Mouse (Mus musculus) layer of hippocampus, adult 18-20 months (tissue): Measurements from ENCODE around the gene Itpripl2. TPM values are rescaled to one million over a fixed set of nuclear protein-coding genes. Genes with fewer than 3 reads are reported as not detected.

ENCODE experiments used
- DNase-seq, 2 experiments: peaks; one replicate each; pipeline ENCODE4 v3.0.0; 2022; ENCODE audit warnings: low spot score in 2 of 2
- total RNA-seq, 2 experiments: library from RNA; stranded (reverse); gene quantifications; 2 replicates each; pipeline ENCODE4 v1.2.3; 2021

The Itpripl2 gene
- total RNA-seq, 2 experiments from 2014 or later = 2.9 to 3.3 TPM

DNA sequence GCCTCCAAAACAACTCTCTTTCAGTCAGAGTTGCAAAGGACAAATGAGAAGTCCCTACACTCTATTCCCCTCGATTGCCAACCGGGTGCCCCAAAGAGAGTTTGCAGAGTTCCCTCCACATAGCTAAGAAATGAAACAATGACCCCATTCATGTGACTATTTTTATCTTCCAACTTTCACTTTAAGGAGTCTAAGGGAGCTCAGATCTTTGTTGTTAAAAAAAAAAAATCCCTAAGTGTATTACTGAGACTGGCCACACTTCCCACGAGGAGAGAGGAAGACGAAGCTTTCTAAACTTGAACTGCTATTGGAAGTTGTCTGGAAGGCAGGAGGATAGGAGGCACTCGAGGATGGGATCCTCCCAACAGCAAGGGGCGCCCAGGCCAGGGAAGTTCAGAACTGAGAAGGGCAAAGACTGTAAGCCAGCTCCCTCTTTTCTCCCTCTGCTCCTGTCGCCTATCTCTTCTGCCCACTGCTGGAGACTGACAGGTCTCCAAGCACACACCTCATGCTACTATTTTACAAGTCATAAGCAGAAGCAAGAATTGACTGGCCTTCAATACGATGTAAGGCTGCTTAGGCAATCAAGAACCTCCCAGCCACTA is 3.6 kb downstream of the Itpripl2 start:
- DNase-seq = no peak

DNA sequence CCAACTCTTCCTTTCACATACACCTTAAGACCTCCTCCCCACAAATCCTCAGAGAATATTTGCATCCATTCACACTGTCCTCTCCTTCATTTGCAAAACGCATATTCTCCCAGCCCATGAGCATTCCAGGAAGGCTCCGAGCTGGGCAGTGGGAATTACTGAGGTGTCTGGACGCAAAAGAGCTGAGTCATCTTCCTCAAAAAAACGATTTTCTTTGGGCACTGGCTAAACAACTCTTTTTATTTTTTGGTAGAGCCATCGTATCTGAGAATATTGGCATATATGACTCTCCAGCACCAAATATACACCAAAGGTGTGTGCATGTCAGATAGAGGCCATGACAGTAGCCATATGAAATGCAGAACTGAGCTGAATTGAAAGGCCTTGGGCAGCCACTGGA is 4.9 kb downstream of the Itpripl2 start:
- no peak for DNase-seq

DNA sequence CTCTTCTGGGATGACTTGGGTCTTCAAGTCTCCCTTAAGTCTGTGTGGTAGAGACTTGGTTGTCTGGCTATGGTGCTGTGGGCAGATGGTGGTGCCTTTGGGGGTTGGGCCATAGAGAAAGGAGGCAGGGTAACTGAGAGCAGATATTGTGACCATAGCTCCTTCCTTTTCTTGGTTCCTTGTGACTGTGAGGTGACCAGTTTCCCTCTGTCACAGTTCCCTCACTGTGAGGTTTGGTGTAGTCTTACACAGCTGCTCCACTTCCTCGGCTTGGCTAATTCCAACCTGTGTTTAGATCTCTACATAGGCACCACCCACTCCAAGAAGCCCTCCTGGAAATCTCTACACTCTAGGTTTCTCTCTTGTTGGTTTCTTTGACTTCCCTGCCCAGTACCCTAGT is 7.8 kb downstream of the Itpripl2 start:
- no peak for DNase-seq

DNA sequence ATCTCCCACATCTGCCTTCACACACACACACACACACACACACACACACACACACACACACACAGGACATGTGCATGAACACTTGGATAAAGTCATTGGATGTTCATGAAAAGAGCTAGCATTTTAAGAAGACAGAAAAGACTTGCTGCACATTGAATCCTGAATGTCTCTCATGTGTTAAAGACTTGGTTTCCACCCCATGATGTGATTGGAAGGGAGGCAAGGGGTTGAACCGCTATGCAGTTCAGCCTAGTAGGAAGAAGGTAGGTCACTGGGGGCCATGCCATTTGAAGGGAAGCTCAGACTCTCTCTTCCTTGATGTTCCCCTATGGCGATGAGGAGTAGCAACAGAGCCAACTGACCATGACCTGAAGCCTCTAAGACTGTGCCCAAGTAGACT is 9.8 kb downstream of the Itpripl2 start:
- no peak for DNase-seq

GRCm38 (mm10) chr7:118481047-118481810 is 10.5 kb downstream of the Itpripl2 start:
- DNase-seq = no peak

DNA sequence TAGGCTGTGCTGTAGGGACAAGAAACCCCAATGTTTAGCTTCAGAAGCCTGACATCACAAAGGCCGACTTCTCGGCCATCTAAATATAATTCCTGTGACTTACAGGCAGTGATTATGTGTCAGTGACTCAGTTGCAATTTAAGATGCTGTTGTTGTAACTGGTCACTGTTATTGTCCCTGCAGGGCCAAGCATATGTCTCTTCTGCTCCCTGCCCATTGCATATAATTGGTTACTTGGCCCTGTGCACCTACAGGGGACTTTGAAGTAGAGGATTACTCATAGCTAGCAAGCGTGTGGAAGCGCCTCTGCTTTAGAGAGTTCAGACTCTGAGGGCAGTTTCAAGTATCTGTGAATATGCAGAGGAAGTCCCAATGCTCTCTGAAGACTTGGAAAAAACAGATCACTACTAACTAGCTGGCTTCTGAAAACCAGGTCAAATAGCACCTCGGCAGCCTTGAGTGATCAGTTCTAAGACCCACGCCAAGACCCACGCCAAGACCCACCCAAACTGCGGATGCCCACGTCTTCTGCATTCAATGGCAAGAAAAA is 11.5 kb downstream of the Itpripl2 start:
- DNase-seq = no peak

- no peak for DNase-seq
Measured at GRCm38 (mm10) chr7:118478835-118479312, 12.9 kb downstream of the Itpripl2 start.

DNA sequence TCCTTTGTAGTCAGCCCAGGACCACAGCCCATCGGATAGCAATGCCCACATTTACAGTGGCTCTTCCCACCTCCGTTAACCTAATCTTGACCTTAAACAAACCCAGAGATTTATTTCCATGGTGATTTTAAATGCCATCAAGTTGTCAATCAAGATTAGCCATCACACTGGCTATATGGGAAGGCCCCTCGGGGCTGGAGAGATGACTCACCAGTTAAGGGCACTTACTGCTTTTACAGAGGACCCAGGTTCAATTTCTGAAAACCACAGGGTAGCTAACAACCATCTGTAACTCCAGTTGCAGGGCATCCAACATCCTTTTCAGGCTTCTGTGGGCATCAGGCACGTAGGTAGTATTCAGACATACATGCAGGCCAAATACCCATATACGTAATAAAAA is 15.3 kb downstream of the Itpripl2 start:
- DNase-seq = no peak

GRCm38 (mm10) chr7:118475008-118475705 is 16.6 kb downstream of the Itpripl2 start:
- DNase-seq = no peak

GRCm38 (mm10) chr7:118472886-118473285 is 18.9 kb downstream of the Itpripl2 start:
- DNase-seq = no peak

GRCm38 (mm10) chr7:118468060-118468459 is 23.7 kb downstream of the Itpripl2 start:
- no peak for DNase-seq

DNA sequence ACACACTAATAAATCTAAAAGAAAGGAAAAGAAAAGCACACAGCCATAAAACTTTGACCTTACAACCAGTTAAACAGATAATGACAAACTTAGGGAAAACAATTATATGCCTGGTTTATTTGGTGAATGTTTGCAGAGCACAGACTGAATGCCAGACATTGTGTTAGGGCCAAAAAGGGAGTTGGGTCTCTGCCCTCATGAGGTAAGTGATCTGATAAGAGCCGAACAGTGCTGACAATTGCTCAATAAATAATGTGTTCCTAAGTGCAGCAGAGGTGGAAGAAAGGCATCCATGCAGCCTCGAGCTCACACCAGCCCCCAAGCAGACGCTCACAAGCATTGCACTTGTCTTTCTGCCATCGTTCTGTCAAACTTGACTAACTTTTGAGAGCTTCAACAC is 27.3 kb downstream of the Itpripl2 start:
- DNase-seq = no peak

DNA sequence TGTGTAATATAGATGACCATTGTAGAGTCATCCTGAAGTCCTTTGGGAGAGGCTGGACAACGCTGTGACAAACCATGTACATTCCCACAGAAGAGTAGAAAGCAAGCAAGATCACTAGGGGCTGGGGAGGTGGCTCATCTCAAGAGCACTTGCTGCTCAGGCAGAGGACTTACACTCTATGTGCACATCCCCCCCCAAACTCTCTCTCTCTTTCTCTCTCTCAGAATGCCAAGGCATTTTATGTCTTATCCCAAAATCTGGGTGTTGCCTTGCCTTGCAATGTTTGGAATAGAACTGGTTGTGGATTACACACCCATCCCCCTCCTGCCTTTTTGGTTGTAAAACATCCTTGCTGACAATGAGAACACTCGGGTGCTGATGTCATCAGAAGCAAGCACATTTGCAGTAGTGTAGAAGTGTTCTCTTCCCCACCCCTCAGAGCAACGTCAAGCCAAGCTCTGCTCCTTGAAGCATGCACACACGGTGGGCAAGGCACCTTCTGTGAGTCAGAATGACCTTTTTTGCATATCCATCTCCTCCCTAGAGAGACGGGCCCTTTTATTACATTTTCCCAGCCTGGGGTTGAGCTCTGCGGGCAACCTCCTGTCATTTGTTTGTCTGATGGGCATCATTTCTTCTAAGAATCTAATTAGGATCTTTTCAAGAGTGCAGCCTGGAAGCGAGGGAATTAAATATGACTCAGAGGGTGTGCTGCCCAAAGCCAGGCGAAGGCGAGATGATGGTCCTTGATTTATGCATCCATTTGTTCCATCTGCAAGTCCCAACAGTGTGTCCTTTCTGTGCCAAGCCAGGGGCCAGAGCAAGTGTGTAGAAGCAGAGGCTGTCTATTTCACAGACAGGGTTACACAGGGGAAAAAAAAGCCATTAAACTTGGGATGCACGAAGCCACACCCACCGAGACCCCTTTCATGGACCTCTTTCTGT is 28.7 kb downstream of the Itpripl2 start:
- DNase-seq = no peak

DNA sequence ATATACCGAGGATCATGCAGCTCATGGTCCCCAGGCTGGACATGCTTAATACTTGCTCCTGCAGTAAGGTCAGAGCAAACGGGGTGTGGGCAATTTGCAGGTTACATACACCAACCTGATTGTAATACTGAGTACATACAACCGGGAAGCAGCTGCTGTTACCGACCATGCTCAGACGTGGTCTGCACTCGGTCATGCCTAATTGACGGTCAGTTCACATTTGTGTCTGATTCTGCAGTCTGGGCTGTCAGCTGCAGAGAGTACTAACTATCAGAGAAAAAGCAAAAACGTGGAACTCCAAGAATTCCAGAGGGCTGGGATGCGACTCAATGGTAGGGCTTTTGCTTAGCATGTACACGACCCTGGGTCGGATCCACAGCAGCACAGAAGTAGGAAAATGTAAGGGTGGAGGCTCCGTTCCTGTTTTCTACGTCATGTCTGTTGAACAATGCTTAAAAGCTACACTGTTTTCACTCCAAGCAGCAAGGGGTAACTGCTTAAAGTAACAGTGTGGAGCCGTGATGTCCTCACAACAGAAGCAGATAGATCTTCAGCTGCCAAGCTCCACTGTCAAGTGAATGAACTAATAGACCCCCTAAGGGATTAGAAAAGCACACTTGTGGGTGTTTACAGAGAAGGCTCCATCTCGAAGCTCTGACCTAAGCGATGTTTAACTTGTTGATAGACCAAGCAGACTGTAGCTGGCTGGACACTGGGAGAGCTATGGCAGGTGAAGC is 30.2 kb downstream of the Itpripl2 start:
- DNase-seq = no peak

DNA sequence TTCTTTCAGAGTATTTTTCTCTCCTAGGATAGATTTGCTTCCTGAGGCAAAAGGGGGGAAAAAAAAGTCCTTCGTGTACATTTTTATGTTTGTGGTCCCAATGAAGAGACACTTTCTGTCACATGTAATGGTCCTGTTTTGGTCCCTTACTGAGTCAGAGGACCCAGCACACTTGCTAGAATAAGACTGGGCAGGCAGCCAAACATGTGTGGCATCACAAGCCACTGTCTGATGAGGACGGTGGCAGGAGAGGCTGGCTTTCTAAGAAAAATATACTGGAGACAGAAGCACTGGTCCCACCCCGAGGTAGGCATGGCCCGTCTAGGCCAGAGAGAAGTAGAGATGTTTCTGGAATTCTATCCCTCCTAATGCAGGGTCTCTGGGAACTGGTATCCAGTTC is 38.1 kb downstream of the Itpripl2 start:
- DNase-seq = no peak

DNA sequence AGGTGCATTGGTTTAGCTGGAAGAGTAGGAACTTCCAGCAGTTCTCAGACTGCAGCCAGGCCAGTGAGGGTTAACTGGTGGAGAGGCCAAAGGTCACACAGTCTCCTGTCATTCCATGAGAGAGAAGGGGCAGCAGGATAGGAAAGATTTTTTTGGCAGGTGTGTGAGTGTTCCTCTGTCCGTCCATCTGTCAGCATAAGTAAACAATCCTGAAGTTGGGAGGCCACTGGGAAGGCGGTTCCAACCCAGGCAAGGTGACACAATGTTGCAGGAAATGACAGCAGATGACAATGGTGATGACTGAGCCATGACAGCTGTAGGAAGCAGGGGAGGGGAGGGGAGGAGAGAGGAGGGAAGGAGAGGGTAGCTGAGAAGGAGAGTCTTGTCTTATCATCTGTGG is 38.8 kb downstream of the Itpripl2 start:
- no peak for DNase-seq

DNA sequence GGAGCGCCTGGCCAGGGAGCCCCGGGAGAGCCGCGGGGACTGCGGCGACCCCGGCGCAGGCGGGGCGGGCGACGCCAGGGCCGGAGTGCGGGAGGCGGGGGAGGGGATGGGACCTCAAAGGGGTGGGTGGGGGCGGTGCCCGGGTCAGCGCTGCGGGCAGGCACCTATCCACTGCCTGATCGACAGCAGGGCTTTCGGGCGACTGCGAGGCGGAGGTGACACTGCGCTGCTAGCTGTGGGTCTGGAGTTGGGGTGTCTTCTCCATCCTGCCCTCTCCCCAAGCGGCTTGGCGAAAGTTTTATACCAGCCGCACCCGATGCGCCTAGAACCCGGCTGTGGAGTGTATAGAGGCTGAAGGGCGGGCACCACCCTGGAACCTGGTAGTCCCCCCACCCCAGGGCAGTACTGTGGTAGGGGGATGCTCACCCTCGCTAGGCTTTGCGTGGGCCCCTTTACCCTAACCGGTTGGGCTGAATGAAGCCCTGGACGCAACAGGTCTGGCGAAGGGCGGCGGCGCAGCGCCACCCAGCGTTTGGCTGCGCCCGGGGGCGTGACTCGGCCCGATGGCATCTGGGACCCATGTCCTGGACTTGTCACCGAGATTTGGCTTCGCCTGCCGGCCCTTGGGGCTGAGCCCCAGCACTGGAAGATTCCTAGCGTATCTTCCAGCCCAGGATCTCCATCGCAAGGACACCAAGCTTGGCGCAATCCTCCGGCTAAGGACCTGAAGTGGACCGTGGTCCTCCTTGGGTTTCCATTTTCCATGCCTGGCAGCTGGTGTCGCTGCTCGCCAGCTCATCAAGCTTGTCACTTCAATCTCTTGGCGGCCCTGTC is 43.4 kb downstream of the Itpripl2 start, which contains the start of gene Syt17:
Gene Syt17, minus strand, starts transcription at position 89 of the 834 bp plus-strand sequence.
- DNase-seq = peak in 1 of 2 experiments; percentile 57

GRCm38 (mm10) chr7:118447291-118448133 is 44.3 kb downstream of the Itpripl2 start:
- DNase-seq = no peak
